Mouse (Mus musculus) thymus, postnatal 4 days (tissue): ENCODE measurements around the gene Lhfpl1.
A peak's percentile ranks its signal among the peaks of the same experiment; 100 is the strongest.
"Not testable (repeated sequence)": the region's sequence is repeated elsewhere in the genome, so short reads cannot be mapped to it uniquely, and the experiment has no call there.

Experiments
- DNase-seq: peaks from one replicate; pipeline ENCODE4 v3.0.0; 2021

Lhfpl1 gene

GRCm38 (mm10) chrX:145348377-145349203 is at the start of gene Lhfpl1:
Gene Lhfpl1 (minus strand): TSS chrX:145349089.
- peak; percentile 20 for DNase-seq

GRCm38 (mm10) chrX:145371839-145372238 is 22.9 kb upstream of the Lhfpl1 start:
- no peak for DNase-seq

GRCm38 (mm10) chrX:145362527-145362926 is 13.6 kb upstream of the Lhfpl1 start:
- no peak for DNase-seq

- DNase-seq, result no peak
Observed at GRCm38 (mm10) chrX:145342402-145342801, 6.5 kb downstream of the Lhfpl1 start.

GRCm38 (mm10) chrX:145336141-145336540 is 12.7 kb downstream of the Lhfpl1 start:
- no peak for DNase-seq

- peak; percentile 7 for DNase-seq
Observed at GRCm38 (mm10) chrX:145308555-145308954, 40.3 kb downstream of the Lhfpl1 start.

- DNase-seq, result peak; percentile 11
Observed at GRCm38 (mm10) chrX:145307174-145307573, 41.7 kb downstream of the Lhfpl1 start.

GRCm38 (mm10) chrX:145300232-145300631 is 48.7 kb downstream of the Lhfpl1 start:
- DNase-seq, result not testable (repeated sequence)

GRCm38 (mm10) chrX:145272209-145272608 is 76.7 kb downstream of the Lhfpl1 start:
- DNase-seq, result no peak

GRCm38 (mm10) chrX:145271768-145272167 is 77.1 kb downstream of the Lhfpl1 start:
- no peak for DNase-seq

GRCm38 (mm10) chrX:145261803-145262202 is 87.1 kb downstream of the Lhfpl1 start:
- DNase-seq, result no peak
